Mouse (Mus musculus) testis, postnatal 10 days (tissue): ENCODE measurements around the gene Asb8.

Experiments used
- DNase-seq: peaks from one replicate; pipeline ENCODE4 v3.0.0; 2021; ENCODE audit warnings: low spot score

The Asb8 gene

DNA sequence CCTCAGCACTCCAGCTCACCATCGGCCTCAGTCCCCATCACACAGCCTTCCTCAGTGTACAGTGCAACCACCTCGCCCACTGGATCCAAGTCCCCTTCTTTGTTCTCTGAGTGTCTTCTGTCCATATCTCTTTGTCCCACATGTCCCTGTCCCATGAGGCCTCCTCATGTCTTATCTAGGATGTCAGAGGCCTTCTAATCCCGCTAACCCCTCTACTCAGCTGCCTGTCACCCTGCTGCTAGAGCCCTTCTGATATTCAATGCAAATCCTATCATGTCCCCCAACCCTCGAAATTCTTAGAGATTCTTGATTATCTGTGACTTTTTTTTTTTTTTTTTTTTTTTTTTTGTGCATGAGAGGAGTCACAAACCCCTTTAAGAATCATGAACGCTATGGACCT lies 49.1 kb downstream of the Asb8 start:
- DNase-seq, result no peak

DNA sequence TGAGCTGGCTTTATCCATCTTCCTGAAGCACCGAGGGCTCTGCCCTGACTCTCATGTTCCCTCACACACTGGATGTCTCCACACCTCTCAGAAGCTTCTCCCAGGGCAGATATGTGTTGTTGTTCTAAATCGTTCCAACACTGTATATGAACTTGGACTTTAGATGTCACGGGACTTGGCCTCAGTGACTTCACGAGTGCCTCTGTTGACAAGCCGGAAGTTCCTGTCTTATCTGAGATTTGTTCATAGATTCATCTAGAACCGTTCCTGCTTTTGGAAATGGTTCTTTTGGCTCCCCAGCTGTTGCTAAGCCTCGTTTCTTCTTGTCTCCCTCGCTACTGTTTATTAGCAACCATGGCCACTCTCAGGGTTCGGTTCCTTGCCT lies 49.7 kb downstream of the Asb8 start:
- DNase-seq, result no peak

DNA sequence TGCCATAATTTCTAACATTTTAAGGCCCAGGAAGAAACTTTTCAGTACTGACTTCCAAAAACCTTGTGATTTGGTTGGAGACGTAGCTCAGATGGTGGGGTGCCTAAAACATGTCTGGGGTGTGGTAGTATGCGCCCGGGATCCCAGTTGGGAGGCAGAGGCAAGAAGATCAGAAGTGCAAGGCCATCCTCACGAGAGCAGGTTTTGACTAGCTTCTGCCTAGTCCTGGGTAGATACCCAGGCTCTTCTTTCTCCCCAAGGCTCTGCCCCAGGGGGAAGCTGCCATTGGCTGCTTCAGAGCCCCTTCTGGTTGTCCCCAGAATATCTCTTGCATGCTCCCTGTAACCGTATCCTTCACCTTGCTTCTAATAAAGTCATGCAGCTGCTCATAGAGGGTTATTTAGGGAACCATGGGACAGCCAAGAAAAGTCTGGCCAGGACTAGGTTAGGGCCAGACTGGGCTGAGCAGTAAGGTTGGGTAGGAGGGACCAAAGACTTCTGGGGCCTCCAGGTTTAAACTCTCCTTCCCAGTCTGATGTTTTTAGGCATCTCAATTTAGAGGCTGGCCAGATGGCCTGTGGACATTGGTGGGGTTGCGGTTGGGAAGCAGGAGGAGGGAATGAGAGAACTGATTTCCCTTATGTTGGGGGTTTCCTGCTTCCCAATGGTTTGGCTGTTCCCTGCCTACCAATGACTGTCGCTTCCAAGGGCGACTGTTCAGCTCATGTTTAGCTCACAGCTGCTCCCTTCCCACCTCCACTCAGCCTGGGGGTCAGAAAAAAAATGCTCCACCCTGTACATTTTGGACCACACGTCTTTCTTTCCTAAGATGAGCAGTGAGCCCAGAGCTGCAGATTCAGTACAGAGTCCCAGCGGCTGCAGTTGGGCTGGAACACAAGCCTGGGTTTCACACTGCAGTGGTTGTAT lies 50.3 kb downstream of the Asb8 start:
- no peak for DNase-seq

DNA sequence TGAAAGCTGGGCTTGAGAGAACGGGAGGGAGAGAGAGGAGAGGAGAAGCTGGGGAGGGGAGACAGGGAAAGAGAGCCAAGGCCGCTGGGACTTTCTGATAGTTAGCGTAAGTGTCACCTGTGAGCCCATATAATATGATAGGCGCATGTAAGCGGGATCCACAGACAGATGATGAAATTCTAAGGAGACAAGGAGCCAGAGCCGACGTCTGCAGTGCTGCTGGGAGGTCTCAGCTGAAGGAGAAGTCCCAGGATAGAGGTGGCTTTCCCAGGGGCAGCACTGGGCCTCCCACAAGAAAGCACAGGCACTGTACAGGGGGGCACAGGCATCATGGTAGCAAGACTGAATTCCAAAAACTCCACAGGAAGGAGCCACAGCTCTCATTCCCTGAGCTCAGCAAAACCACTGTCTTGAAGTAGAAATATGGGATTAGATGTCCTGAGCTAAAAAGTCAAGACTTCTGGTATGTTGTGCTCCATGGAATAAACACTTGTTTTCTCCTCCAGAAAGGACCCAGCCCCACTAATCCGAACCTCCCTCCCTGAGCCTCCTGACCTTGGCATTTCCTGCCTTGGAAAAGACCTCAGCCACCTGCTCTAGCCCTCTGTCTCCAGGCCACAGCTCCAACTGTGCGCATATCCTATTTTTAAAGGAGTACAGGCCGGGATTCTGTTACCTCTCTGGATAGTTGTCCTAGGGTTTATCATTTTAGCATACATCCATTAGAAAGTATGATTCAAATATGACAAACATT lies 51.1 kb downstream of the Asb8 start:
- DNase-seq, result no peak

DNA sequence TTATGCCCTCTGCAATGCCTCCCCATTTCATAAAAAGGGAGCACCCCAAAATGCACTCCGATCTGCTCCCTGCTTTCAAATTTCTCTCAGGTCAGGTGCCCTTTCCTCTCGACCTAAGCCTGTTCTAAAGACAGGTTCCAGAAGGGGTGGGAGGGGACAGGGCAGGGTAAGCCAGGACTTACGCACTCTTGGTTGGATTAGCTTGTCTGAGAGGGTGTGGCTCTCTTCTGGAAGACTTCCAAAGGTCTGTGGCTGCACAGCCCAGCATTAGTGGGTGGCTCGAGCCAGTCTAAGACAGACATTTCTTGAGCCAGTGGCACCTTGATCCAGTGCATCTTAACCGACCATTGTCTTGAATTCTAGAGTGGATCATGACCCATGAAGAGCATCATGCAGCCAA lies 53.6 kb downstream of the Asb8 start:
- no peak for DNase-seq

DNA sequence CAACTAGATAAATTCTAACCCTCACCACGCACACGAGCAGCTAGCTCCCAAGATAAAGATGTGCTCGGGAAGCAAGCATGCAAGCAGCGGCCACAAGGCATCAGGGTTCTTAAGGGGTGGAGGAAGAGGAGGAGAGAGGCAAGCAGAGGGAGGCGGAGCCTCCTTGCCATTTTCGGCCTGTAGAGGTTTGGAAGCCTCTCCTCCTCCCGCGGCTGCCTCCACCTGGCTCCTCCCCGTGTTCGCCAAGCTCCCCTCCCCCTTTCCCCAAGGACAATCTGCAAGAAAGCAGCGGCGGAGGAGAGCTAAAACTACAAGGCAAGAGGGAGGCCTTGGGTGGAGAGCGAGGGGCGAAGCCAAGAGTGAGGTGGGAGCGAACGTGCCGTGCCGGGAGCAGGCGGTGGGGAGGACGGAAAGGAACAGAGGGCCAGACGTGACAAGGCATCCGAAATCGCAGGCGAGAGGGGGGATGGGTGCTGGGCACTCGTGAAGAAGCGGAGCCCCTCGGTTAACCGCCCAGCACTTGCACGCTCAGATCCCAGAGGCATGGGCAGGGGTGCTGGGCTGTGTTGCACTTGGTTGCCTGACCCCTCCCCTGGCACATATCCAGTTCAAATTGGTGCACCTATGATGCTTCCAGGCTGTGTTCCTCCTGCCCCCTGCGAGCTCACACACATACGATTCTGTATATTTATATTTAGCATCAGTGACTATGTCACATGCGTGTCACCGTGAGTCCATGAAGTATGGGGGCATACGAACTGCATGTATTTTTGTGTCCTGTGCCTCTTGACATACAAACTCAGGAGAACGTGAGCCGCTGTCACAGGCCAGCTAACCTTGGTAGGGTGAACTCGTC lies 56.9 kb downstream of the Asb8 start:
- DNase-seq, result peak; percentile 87

DNA sequence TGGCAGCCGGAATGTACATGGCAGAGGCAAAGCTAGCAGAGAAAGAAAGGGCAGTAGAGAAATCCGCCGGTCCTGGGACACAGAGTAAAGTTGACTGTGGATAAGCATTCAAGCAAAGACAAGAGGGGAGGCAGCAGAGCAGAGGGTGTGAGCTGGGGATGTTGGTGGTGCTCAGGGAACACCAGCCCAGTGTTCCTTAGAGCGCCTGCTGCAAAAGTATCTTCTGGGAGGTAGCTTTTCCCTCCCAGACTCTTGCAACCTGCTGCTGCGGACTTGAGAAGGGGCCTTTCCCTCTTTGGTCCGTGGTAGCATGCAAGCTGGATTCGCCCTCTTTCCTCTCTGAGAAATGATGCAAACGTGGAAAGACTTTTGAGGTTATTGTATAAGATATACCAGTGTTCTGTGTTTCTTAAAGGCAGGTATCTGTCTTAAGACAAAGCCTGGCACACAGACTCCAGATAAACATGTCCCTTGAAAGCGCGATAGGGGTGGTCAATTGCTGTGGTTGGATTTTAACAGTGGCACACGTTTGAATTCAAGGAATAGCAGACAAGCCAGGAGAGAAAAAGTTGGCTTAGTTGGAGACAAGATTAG lies 57.6 kb downstream of the Asb8 start:
- no peak for DNase-seq

DNA sequence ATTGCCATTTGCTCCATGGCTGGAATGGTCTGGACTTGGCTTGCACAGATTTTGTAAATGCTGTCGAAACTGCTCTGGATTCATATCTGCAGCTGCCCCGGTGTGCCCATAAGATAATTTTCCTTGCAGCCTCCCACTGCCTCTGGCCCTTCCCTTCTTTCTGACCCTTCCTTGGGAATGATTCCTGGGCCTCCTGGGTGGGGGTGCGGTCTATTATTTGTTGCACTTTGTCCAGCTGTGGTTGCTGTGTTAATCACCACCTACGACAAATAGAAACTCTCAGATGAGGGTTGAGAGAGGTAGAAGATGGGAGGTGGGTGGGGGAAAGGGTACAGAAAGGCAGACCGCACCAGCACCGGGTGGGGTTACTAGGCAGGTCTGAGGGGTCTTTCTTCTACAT lies 58.2 kb downstream of the Asb8 start:
- DNase-seq, result no peak

DNA sequence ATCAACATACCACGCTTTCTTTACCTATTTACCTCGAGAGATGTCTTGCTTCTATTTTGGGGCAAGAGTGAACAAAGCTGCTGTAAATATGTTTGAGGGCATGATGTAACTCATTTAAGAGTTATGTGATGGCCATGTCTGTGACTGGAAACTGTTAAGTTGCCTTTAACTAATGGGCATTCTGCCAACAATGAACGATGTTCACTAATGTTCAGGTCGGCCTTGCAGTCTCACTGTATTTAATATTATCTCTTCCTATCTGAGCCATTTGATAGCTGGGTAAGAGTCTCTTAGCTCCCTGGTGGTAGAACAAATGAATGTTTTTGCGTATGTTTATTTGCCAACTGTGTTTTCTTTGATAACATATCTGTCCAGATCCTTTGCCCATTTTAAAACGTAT lies 58.9 kb downstream of the Asb8 start:
- no peak for DNase-seq

DNA sequence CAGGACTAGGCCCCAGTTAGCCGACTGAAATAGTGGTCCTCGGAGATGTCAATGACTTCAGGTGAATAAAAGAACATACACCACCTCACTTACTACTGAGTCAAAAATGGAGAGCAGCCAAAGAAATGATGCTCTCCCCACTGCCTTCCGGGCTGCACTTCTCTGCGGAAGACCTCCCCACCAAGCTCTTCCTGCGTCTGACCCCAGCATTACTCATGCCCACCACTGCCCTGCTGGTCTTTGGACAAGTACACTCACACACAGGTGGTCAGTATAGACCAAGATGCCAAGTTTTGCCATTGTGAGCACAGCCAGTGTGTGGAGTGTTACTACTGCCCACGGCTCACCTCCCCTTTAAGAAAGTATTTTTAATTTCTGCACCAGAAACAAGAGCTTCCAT lies 63.0 kb downstream of the Asb8 start:
- no peak for DNase-seq

DNA sequence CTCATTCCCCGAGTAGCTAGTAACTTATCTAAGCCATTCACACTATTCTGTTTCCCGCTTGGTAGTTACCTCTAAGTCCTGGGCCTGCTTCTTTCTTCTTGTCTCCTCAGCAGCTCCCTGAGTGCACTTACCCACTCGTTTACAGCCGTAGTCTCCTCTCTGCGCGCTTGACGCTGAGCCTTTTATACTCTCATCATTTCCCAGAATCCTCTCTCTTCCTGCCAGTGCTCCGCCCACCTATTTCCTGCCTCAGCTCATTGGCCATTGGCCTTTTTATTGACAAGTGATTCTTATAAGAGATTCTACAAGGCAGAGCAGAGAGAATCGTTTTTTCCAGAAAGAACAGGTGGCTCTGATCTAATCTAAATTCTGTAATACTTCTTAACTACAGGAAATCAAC lies 66.9 kb downstream of the Asb8 start:
- no peak for DNase-seq

DNA sequence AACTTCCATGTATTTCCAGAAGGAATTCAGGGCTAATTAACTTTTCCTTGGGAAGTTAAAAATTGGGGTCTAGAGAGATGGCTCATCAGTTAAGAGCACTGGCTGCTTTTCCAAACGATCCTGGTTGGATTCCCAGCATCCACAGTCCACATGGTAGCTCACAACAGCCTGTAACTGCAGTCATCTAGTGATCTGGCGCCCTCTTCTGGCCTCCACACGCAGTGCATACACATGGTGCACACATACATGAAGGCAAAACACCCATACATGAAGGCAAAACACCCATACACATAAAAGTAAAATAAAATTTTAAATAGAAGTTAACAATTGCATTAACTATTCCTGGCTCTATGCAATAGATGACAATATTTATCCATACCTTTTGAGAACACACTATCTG lies 68.5 kb downstream of the Asb8 start:
- no peak for DNase-seq

DNA sequence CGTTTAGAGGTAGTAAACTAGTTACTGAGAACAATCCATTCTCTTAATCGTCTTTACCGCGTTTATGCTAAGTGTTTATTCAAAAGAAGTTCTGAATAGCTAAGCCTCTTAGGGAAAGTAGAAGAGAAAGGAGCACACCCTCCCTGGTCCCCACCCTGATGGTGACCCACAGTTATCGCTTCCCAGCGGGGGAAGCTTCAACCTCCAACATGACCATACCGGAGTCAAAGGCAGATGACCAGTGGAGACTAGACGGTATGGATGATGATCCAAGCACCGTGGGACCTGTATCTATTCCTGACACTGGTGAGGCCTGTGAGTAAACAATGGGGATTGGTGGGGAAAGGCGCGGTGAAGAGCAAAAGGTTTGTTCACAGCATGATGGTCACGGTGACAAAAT lies 70.5 kb downstream of the Asb8 start:
- DNase-seq, result no peak

DNA sequence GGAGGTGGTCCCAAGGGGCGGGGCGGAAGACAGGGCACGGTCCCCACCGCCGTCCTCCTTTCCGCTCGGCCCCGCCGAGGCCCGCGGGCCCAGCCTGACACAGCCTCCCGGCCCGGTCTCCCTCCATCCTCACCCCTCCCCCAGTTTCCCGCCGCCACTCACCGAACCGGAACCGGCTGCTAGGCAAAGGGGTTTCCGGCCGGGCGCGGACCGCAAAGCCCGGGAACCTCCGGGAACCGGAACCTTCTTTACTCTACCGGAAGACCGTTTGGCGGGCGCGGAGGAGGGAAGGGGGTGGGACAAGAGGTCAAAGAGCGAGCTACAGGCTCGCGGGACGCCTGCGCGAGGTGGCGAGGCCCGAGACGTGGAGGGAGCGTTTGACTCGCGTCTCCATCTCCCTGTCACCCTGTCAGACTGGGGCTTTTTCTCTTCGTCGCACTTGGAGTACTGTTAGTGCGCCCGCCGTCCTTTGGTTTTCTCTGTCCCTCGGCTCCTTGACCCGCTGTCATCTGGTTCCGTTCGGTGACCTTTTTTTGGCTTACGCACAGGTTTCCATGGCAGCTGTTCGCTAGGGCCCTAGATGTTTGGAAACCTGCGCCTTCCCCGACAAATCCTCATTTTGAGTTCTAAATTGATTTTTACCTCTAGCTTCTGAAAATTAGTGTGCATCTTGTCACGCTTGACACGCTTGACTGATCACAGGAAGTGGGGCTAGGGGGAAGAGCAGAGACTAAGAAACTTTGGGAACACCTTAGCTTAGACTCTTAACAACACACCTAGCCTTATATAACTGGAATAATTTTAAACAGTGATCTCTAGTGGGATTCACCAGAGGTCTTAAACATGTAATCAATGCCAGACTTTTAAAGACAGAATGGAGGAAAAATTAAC lies 72.1 kb downstream of the Asb8 start, which contains the start of gene Senp1:
TSS of gene Senp1 (minus strand) at position 624 of the 891 bp plus-strand sequence.
- peak; percentile 92 for DNase-seq

DNA sequence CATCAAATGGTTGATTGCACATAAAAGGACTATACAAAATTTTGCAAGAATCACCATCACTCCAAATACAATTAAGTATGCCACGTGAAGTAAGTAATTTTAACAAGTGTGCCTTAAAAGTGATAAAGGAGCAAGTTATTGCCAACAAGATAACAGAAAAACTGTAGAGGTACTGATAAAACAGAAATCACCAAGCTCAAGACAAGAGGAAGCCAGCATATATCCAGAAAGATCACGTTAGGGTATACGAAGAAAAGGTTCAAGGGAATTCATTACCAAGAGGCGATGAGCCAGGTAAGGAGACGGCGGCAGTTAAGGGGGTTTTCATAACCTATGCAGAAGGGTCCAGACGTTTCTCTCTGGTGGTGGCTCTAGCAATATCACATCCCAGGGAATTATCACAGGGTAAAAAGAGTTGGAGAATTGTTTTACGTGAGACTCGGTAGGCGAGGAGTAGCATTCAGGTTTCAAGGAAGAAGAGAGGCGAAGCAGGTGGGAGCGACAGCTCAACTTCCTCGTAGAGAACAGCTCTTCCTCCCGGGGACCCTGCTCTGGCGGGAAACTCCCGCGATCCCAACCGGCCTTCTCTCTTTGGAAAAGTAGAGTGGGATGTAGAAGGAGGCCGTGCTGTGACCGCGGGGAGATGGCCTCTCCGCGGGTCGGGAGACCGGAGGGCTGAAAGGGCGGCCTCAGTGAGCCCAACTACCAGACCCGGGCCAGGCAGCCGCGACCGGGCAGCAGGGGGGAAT lies 72.9 kb downstream of the Asb8 start, which contains the start of gene Pfkm:
TSS of gene Pfkm (plus strand) at position 218 of the 749 bp plus-strand sequence.
- DNase-seq, result no peak

DNA sequence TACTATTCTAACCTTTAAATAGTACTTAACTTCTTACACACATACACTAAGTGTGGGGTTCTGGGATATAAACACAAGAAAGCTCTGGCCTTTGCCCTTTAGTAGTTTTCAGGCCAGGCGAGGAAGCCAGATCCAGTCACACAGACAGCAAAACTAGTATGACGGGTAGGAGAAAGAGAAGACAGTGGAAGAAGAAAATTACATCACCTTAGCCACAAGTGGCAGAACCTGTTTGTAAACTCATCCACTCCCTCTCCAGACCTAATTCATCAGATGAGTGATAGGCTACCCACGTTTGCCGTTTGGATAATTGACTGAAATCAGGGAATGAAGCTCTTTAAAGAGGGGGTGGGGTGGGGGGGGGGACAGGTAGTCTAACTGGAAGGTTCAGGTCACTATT lies 73.6 kb downstream of the Asb8 start:
- no peak for DNase-seq

DNA sequence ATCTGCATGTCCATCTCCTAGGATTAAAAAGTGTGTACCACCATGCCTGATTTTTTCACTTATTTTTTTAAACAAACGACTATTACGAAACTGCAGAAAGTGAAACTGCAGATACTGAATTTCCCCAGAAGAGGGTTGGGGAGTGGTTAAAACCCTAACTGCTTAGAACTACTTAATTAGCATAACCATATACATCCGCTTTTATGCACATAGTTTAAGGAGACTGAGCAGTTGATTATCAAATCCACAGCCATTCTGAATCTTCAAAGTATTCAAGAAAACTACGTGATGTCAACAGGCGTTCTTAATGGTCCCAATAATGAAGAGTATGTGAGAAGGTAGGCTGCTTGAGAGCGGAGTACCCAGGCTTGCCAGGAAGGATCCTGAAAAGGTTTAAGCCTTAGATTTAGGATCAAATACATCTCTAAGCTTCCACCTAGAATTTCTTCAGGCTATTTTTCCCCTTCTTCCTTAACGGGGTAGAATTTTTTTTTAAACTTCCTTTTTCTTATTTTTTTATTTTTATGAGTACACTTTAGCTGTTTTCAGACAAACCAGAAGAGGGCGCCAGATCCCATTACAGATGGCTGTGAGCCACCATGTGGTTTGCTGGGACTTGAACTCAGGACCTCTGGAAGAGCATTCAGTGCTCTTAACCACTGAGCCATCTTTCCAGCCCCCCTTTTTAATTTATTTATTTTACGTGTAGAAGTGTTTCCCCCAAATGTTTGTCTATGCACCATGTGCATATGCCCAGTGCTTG lies 75.8 kb downstream of the Asb8 start:
- DNase-seq, result peak; percentile 70

DNA sequence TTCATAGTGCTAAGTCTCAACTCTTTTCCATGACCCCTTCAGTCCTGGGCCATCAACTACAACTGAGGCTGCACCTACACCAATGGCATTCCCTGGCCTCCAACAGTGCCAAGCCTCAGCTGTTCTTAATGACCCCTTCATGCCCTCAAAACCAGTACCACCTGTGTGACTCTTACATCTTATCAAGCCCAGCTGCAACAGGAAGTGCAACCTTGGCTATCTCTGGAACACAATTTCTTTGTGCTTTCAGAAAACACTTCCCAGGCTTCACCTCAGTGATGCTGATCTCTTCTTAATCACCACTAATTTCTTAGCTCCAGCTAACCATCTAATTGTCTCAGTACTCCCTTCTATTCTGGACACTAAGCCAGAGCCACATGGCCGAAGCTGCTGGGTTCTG lies 76.5 kb downstream of the Asb8 start:
- DNase-seq, result no peak
